Mouse (Mus musculus) embryonic fibroblast, embryonic 13.5 days (primary cell): ENCODE measurements around the gene Cttnbp2nl.

Experiments used
- CTCF ChIP-seq: IDR thresholded peaks from 2 replicates; pipeline ENCODE4 v1.5.1; 2011; ENCODE audit warnings: mild to moderate bottlenecking, control low read depth, low read length, moderate library complexity, borderline replicate concordance; ENCODE audit not compliant: insufficient read depth
- POLR2A ChIP-seq: IDR thresholded peaks from 2 replicates; pipeline ENCODE4 v1.6.1; 2011; ENCODE audit warnings: low read depth, mild to moderate bottlenecking, control low read depth, low read length, moderate library complexity

GRCm38 (mm10) chr3:105092721-105093505 lies 40.0 kb upstream of the Cttnbp2nl start:
- TF ChIP-seq CTCF (no peak), POLR2A (no peak)
